Mouse (Mus musculus) midbrain, embryonic 13.5 days (tissue): ENCODE measurements around the gene Plekhf1. TPM values are rescaled to one million over a fixed set of nuclear protein-coding genes. Genes with fewer than 3 reads are reported as not detected.

ENCODE experiments used
- ATAC-seq: fragments of 200-750 bp; cut with Nextera tagmentation; 2 replicates; pipeline ENCODE4 v1.8.0; 2017; ENCODE audit warnings: mild to moderate bottlenecking, moderate TSS enrichment, moderate library complexity
- H3K27ac ChIP-seq: fragments of 300-500 bp; sonication (generic); 2 replicates; pipeline ENCODE4 v1.5.1; 2015; ENCODE audit warnings: inconsistent platforms, mild to moderate bottlenecking, moderate library complexity
- H3K27me3 ChIP-seq: fragments of 300-500 bp; sonication (generic); 2 replicates; pipeline ENCODE4 v1.6.1; 2015; ENCODE audit warnings: mild to moderate bottlenecking, inconsistent platforms
- H3K36me3 ChIP-seq: fragments of 300-500 bp; sonication (generic); 2 replicates; pipeline ENCODE4 v1.6.1; 2015; ENCODE audit warnings: mild to moderate bottlenecking, inconsistent platforms
- H3K4me1 ChIP-seq: fragments of 300-500 bp; sonication (generic); replicated peaks from 2 replicates; pipeline ENCODE4 v1.6.1; 2015; ENCODE audit warnings: inconsistent platforms
- H3K4me2 ChIP-seq: fragments of 300-500 bp; sonication (generic); replicated peaks from 2 replicates; pipeline ENCODE4 v1.6.1; 2015; ENCODE audit warnings: moderate library complexity, mild to moderate bottlenecking, inconsistent platforms
- H3K4me3 ChIP-seq: fragments of 300-500 bp; sonication (generic); replicated peaks from 2 replicates; pipeline ENCODE4 v1.5.1; 2015; ENCODE audit warnings: mild to moderate bottlenecking, inconsistent platforms
- H3K9ac ChIP-seq: fragments of 300-500 bp; sonication (generic); replicated peaks from 2 replicates; pipeline ENCODE4 v1.6.1; 2015; ENCODE audit warnings: mild to moderate bottlenecking, inconsistent platforms
- H3K9me3 ChIP-seq: fragments of 300-500 bp; sonication (generic); 2 replicates; pipeline ENCODE4 v1.6.1; 2016; ENCODE audit warnings: mild to moderate bottlenecking, inconsistent platforms
- WGBS: fragments of 180-500 bp; shearing (Covaris S2); methylation state at CpG from one replicate; pipeline ENCODE4 v1.1.7; 2015; 5-methylcytosine and 5-hydroxymethylcytosine counted together
- polyA plus RNA-seq: library from polyadenylated mRNA; unstranded; fragments of >200 nt; fragmentation: Nextera tagmentation; extraction: Ambion mirVana; gene quantifications from 2 replicates; pipeline ENCODE4 v1.2.1, GENCODE M21; 2015

The Plekhf1 gene
- polyA plus RNA-seq, 1 experiment from 2014 or later, result 0.58 TPM

DNA sequence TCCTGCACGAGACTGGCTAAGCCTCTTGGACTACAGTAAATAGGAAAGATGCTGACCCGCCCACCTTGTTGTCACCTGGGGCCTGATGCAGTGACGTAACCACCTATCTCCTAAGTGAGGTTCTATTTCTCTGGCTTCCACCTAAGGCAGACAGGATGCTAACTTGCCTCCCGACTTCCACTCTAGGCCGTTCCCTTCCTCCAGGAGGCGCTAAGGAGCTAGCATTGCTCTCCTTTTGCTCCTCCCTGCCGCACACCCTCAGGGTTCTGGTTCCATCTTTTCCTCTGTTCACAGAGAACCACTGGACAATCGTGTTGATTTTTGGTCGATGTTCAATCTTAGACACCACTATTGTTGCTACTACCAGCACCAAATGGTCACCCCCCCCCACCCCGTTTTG lies 36.2 kb downstream of the Plekhf1 start:
- no peak overlapping the region for H3K27ac ChIP-seq
- H3K4me3 ChIP-seq, result no peak overlapping the region
- no peaks in the 10 kb centered on the region for H3K9me3 ChIP-seq
- H3K9ac ChIP-seq, result no peak overlapping the region
- ATAC-seq, result no peak
- H3K36me3 ChIP-seq, result peaks cover 26% of the 10 kb centered on the region
- H3K27me3 ChIP-seq, result no peaks in the 10 kb centered on the region
- H3K4me2 ChIP-seq, result no peak overlapping the region
- 38% methylated on average over 10 of the region's 10 CpGs for WGBS
- no peaks in the 10 kb centered on the region for H3K4me1 ChIP-seq

DNA sequence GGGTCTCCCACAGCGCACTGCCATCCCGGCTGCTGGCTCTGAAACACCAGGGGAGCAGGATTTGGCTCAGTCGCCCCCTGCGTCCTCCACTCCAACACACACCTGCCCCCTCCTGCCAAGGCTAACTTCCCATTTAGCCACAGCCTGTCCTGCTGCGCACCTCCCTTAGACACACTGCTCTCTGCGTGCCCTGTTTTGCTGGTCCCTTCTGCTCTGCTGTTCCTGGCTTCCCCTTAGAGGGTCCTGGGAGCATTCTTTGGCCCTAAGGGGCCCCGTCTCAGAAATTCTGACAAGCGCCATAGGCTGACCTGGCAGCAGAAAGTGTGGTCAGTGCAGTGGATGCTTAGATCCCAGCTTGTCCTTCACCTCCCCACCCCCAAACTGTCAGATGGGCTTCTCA lies 36.7 kb downstream of the Plekhf1 start:
- H3K9me3 ChIP-seq, result no peaks in the 10 kb centered on the region
- no peak overlapping the region for H3K9ac ChIP-seq
- no peaks in the 10 kb centered on the region for H3K27me3 ChIP-seq
- peaks cover 26% of the 10 kb centered on the region for H3K36me3 ChIP-seq
- H3K4me2 ChIP-seq, result no peak overlapping the region
- no peaks in the 10 kb centered on the region for H3K4me1 ChIP-seq
- no peak overlapping the region for H3K4me3 ChIP-seq
- ATAC-seq, result no peak; the same call in 1 of the 2 replicates
- WGBS, result 59% methylated on average over 8 of the region's 8 CpGs
- H3K27ac ChIP-seq, result no peak overlapping the region

DNA sequence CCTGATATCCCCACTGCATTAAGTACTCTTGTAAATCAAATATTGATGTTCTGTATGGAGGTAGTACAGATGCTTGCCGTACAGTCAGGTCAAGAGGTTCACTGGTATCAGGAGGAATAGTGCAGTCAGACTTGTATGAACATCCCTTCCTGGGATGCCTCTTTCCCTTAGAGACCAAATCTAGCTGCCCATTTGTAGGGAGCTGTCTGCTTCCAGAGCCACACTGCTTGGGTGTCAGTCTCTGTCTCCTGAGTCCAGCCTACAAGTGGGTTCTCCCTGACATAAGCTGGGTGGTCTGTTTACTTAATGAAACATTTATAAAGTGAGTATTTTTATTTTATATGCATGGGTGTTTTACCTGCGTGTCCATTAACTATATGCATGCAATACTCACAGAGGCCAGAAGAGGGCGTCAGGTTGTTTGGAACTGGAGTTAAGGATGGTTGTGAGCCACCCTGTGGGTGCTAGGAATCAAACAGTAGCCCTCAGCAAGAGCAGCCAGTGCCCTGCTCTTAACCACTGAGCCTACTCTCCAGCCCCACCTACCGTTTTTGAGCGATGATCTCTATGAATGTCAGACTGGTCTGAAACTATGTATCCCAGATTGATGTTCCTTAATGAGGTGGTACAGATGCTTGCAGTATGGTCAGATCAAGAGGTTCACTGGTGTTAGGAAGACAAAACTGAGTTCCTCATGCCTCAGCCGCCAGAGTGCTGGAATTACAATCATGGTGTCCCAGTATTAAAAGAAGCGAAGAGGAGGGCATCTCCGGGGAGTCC lies 37.6 kb downstream of the Plekhf1 start:
- no peaks in the 10 kb centered on the region for H3K9me3 ChIP-seq

DNA sequence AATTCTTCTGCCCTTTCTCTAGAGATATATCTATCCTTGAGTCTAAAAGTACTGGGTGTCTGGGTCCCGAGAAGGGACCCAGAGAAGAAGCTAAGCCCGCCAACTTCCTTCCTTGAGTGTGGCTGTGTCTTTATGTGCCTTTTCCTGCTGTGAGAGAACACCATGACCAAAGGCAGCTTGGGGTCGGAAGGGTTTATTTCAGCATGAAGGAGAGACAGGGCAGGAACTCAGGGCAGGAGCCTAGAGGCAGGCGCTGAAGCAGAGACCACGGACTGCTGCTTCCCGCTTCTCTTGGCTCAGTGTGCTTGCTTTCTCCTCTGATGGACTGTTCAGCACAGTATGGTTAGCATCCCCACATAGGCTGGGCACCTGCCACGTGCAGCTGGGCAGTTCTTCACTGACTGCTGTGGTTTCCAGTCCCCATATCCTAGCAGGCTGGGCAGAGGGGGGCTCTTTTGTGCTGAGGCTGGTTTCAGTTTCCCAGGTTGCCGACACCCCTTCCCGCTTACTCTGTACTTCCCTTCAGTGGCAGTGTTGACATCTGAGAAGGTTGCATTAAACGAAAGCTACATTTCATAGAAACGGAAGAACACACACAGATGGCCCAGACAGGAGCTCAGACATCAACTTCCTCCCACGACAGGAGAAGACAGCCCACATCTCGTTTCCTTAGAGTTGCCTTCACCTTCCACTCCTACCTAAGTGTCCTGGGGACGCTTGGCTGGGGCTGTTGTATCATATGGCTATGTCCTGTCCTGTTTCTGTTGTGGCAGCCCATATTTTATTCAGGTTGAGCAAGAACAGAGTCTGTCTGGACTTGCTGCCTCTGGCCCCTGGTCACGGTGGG lies 38.5 kb downstream of the Plekhf1 start:
- WGBS, result 84% methylated on average over 15 of the region's 15 CpGs
- ATAC-seq, result no peak
- Histone ChIP-seq H3K4me3 (no peak overlapping the region), H3K27ac (no peak overlapping the region), H3K4me2 (no peak overlapping the region), H3K9me3 (no peaks in the 10 kb centered on the region), H3K4me1 (peaks cover 5% of the 10 kb centered on the region), H3K36me3 (peaks cover 16% of the 10 kb centered on the region), H3K27me3 (no peaks in the 10 kb centered on the region), H3K9ac (no peak overlapping the region)

More for the DNA sequence above, 37.6 kb downstream of the Plekhf1 start:
- ATAC-seq, result no peak
- no peak overlapping the region for H3K27ac ChIP-seq
- no peaks in the 10 kb centered on the region for H3K4me1 ChIP-seq
- no peak overlapping the region for H3K4me3 ChIP-seq
- WGBS, result 91% methylated on average over 8 of the region's 8 CpGs
- H3K27me3 ChIP-seq, result no peaks in the 10 kb centered on the region
- H3K4me2 ChIP-seq, result no peak overlapping the region
- H3K9ac ChIP-seq, result no peak overlapping the region
- H3K36me3 ChIP-seq, result peaks cover 23% of the 10 kb centered on the region

DNA sequence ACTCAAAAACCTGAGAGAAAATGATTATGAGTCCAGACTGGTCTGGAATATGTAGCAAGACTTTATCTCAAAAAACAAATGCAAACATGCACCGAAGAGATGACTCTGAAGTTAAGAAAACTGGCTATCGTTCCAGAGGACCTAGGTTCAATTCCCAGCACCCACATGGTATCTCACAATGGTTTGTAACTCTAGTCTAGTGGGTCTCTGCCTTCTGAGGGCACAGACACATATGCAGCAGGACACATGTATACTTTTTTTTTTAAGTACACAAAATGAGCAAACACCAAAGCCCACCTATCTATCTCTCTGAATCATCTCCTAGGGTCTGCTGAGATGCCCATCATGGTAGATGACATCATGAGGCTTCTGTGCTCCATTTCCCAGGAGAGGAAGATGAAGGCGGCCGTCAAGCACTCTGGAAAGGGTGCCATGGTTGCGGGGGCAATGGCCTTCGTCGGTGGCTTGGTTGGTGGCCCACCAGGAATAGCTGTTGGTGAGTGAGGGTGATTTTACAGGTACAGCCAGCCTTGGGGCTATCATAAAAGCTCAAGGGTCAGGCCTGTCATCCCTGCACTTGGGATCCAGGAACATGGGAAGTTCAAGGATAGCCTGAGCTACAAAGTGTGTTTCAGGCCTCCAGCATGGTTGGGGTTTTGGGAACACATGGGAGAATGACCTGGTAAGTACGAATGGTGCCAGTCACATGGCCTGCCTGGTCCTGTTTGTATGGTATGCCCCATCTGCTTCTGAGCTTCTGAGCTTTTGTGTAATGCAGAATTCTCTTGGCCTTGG lies 39.3 kb downstream of the Plekhf1 start:
- peaks cover 9% of the 10 kb centered on the region for H3K4me1 ChIP-seq
- H3K9me3 ChIP-seq, result no peaks in the 10 kb centered on the region
- 92% methylated on average over 8 of the region's 8 CpGs for WGBS
- H3K27me3 ChIP-seq, result no peaks in the 10 kb centered on the region
- H3K36me3 ChIP-seq, result peaks cover 16% of the 10 kb centered on the region
- no peak for ATAC-seq
- no peak overlapping the region for H3K4me2 ChIP-seq
- H3K4me3 ChIP-seq, result no peak overlapping the region
- no peak overlapping the region for H3K9ac ChIP-seq
- H3K27ac ChIP-seq, result no peak overlapping the region

DNA sequence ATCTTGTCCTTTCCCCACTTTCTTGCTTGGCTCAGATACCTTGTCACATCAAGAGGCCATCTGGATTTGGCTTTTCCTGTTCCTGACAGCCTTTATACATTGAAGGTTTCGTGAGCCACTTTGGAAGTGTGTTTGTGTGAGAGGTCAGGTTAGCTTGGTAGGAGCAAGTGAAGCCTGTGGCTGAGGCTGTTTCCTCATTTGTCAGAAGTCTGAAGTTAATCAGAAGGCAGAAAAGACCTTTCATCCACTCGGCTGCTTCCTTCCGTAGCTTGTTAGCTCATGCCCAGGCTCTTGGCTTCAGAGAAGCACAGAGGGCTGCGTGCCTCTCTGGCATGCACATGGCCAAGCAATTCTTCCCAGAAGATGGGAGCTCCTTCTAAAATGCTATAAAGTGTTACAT lies 40.0 kb downstream of the Plekhf1 start:
- WGBS, result 81% methylated on average over 4 of the region's 4 CpGs
- Histone ChIP-seq H3K4me3 (no peak overlapping the region), H3K9me3 (no peaks in the 10 kb centered on the region), H3K4me1 (peaks cover 15% of the 10 kb centered on the region), H3K27me3 (no peaks in the 10 kb centered on the region), H3K9ac (no peak overlapping the region), H3K27ac (no peak overlapping the region), H3K36me3 (peaks cover 16% of the 10 kb centered on the region), H3K4me2 (no peak overlapping the region)
- no peak for ATAC-seq

DNA sequence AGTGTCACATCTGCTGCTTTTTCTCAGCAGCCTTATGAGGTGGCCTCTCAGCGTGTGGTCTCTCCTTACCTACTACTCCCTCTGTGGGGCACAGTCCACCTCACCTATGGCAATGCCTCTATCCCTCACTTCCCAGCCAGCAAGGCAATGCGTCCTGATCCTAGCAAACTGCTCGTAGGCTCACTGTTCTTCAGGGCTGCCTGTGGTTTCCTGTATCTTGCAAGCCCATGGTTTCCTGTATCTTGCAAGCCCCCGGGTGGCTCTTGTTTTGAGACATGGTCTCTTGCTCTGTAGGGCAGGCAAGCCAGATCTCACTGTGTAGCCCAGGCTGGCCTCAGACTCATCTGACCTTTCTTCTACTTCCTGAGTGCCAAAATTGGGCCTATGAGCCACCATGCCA lies 41.0 kb downstream of the Plekhf1 start:
- Histone ChIP-seq H3K36me3 (peaks cover 16% of the 10 kb centered on the region), H3K4me3 (no peak overlapping the region), H3K9me3 (no peaks in the 10 kb centered on the region), H3K27ac (no peak overlapping the region), H3K27me3 (no peaks in the 10 kb centered on the region), H3K9ac (no peak overlapping the region), H3K4me2 (no peak overlapping the region), H3K4me1 (peaks cover 16% of the 10 kb centered on the region)
- 85% methylated on average over 4 of the region's 4 CpGs for WGBS
- no peak for ATAC-seq

DNA sequence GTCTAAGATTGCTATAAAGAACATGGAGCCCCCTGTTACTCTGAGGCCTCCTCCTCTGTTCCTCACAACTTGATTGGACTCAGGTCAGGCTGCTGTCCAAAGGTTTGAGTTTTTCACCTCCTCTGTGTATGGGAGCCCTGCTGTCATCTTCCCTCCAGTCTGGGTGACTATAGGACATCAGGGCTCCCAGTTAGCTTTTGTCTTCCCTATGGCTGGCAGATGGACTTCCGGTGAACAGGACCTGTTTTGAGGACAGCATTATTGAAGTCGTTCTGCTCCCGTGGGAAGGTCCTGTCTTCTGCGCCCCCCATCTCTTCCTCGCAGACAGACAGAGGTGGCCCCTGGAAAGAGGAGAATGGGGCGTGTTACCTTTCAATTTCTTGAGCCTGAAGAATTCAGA lies 43.0 kb downstream of the Plekhf1 start:
- ATAC-seq, result no peak
- Histone ChIP-seq H3K4me3 (no peak overlapping the region), H3K36me3 (peaks cover 8% of the 10 kb centered on the region; the same call in 1 of the 2 replicates), H3K27ac (no peak overlapping the region), H3K9me3 (no peaks in the 10 kb centered on the region), H3K27me3 (no peaks in the 10 kb centered on the region), H3K4me1 (peaks cover 16% of the 10 kb centered on the region), H3K4me2 (peak overlapping the region; percentile 75; the same call in 1 of the 2 replicates), H3K9ac (peak overlapping the region; percentile 74; the same call in 1 of the 2 replicates)
- WGBS, result 84% methylated on average over 6 of the region's 6 CpGs

DNA sequence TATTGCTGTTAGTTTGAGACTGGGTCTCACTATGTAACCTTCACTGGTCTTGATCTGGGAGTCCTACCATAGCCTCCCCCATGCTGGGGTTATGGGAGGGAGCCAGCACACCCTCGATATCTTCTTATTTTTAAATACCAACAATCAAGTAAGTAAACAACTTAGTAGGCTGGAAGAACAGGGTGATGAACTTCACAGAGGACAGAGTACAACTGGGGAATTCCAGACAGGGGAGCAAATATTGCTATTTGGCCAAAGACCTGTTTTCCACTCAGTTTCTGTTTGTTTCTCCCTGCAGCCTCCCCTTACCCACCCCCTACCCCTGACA lies 43.4 kb downstream of the Plekhf1 start:
- H3K4me2 ChIP-seq, result peak overlapping the region; percentile 75
- H3K4me3 ChIP-seq, result peak overlapping the region; percentile 56
- peaks cover 16% of the 10 kb centered on the region for H3K4me1 ChIP-seq
- no peaks in the 10 kb centered on the region for H3K27me3 ChIP-seq
- peak overlapping the region; percentile 74 for H3K9ac ChIP-seq
- H3K9me3 ChIP-seq, result no peaks in the 10 kb centered on the region
- ATAC-seq, result no peak
- H3K36me3 ChIP-seq, result peaks cover 5% of the 10 kb centered on the region; the same call in 1 of the 2 replicates
- H3K27ac ChIP-seq, result no peak overlapping the region
- WGBS, result 48% methylated on average over 1 of the region's 1 CpGs

DNA sequence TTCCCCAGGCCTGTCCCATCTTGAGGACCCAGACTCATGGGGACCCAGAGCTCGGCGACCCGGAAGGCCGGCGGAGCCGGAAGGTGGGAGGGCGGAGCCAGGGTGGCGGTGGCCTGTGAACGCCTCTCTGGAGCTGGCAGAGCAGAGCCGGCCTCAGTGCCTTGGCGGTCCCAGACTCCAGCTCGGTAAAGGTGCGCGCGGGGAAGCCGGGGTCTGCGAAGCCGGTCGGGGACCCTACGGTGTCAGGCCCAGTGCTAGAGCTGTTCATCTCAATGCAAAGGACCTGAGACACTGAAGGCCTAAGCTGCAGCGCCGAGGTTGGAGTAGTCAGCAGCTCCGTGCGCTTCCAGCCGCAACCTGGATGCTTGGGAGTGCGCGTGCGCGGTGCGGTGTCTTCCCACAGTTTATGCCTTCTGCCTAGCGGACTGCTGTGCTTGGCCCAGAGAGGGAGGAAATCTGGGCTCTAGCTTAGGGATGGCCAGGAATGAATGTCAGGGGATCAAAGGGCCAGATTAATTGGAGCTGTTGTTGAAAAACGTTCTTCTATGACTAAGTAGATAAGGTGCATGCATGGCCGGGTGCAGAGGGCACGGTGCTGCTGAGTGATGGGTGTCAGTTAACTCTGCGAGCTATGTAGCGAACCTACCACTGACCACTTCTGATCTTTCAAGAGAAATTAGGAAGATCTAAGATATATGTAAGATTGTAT lies 44.0 kb downstream of the Plekhf1 start:
- peak; percentile 94 for ATAC-seq
- H3K4me1 ChIP-seq, result peaks cover 16% of the 10 kb centered on the region
- no peaks in the 10 kb centered on the region for H3K9me3 ChIP-seq
- WGBS, result 4% methylated on average over 36 of the region's 36 CpGs
- H3K4me2 ChIP-seq, result peak overlapping the region; percentile 75
- peak overlapping the region; percentile 74 for H3K9ac ChIP-seq
- peak overlapping the region; percentile 56 for H3K4me3 ChIP-seq
- 0 out of 2 replicates have a peak, but pooled peaks cover under 1% of the 10 kb centered on the region for H3K36me3 ChIP-seq
- H3K27me3 ChIP-seq, result no peaks in the 10 kb centered on the region
- H3K27ac ChIP-seq, result peak overlapping the region; percentile 92

DNA sequence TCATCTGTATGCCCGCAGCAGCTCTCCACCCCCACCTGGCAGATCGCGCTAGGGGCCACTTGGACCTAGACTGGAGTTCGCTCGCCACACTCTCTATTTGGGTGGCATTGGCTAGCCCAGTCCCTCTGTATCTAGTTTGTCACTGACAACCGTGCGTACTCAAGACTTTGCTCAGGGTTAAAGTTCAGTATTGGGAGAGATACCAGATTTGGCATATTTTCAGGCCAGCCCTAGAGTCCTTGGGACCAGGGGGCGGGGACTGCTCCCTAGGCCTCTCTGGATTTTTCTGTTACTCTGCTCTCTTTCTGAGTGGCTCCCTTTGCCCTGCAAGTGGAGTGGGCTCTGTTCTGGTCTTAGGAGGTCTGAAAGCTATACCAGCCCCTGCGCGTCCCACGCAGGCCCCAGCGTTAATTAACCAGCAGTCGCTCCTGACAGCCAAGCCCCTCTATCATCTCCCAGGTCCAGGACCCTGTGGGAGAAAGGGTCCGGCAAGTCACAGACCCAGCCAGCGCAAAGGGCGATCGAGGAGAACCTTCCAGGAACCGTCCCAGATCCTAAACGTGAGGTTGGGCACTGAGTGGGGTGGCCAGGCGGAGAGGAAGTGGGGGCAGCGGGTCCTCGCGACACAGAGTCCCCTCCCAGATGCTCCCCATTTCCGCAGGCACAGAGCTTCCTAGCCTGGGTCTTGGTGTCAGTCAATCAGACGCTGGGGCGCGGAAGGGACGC lies 44.7 kb downstream of the Plekhf1 start, which contains the start of gene 1600014C10Rik:
Gene 1600014C10Rik, plus strand, starts transcription at position 256 of the 726 bp plus-strand sequence.
- Histone ChIP-seq H3K4me2 (peak within 1 kb of the TSS; percentile 75), H3K36me3 (no peaks in the 10 kb centered on the region), H3K9ac (peak within 1 kb of the TSS; percentile 74), H3K27ac (peak within 1 kb of the TSS; percentile 92), H3K27me3 (no peaks in the 10 kb centered on the region), H3K9me3 (no peaks in the 10 kb centered on the region), H3K4me3 (peak within 1 kb of the TSS; percentile 56), H3K4me1 (peaks cover 16% of the 10 kb centered on the region)
- 3% methylated on average over 28 of the region's 28 CpGs for WGBS
- ATAC-seq, result peak; percentile 26
